Mouse (Mus musculus): ENCODE results near the gene Tmem253. TPM values are rescaled to one million over a fixed set of nuclear protein-coding genes. Genes with fewer than 3 reads are reported as not detected.
"Not testable (repeated sequence)": the region's sequence is repeated elsewhere in the genome, so short reads cannot be mapped to it uniquely, and the experiment has no call there.

The Tmem253 gene
- polyA plus RNA-seq, 1 experiment from 2014 or later, result 1.5 TPM

- no peaks in the 10 kb centered on the region for H3K4me1 ChIP-seq (ENCODE audit: control insufficient read depth in 2 of 2, insufficient read depth in 2 of 2, low read length in 2 of 2)
- 47% methylated on average over 6 of the region's 6 CpGs for WGBS
- no peak overlapping the region for H3K9ac ChIP-seq (ENCODE audit: low read length)
- H3K4me3 ChIP-seq (ENCODE audit: control insufficient read depth in 1 of 2, insufficient read depth in 1 of 2, low read depth in 1 of 2, low read length in 2 of 2), result no peak overlapping the region
- H3K4me2 ChIP-seq (ENCODE audit: low read length), result no peak overlapping the region
- H3K27me3 ChIP-seq (ENCODE audit: control insufficient read depth, insufficient read depth, low read length), result no peaks in the 10 kb centered on the region
- H3K9me3 ChIP-seq (ENCODE audit: control insufficient read depth, low read length), result no peaks in the 10 kb centered on the region
- no peak for ATAC-seq (ENCODE audit: insufficient number of reproducible peaks, insufficient read depth, low FRiP score, low read depth)
- no peak overlapping the region for H3K27ac ChIP-seq (replicated peaks in 1 of 2; ENCODE audit: control insufficient read depth in 1 of 2, insufficient read depth in 1 of 2, low read depth in 2 of 2, low read length in 2 of 2)
- no peaks in the 10 kb centered on the region for H3K36me3 ChIP-seq (ENCODE audit: control insufficient read depth, insufficient read depth, low read length)
Measured at GRCm38 (mm10) chr14:52043446-52043845, 28.0 kb downstream of the Tmem253 start.

DNA sequence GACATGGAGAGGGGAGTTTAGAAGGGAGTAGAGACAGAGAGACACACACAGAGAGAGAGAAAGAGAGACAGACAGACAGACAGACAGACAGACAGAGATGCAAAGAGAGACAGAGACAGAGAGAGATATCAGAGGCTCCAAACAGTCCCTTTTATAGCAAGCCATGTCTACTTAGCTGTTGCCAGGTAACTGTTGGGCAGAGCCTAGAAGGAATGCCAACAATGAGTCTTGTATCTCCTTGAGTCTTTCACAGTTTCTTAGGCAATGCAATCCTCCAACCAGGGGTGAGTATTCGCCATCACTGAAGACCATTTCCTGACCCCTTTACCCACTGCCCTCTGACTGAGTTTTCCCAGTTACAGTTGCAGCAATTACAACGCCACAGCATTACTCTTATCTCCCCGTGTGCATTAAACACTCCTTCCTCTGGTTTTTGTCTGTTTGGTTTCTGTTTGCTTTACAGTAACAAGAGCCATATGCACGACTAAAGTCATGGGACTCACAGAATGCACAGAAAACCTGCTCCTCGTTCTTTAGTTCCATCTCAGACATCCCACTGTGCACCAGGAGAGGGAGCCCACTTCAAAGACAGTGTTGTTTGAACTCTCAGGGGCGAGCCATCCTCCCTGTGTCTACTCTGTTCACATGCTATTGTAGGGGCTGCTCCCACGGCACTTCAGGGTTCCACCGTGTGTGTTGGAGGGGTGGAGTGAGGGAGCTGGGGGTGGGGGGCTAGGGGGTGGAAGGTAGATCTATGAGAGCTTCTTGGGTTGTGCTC, 29.6 kb downstream of the Tmem253 start:
- Histone ChIP-seq H3K4me1 (ENCODE audit: control insufficient read depth in 2 of 2, insufficient read depth in 2 of 2, low read length in 2 of 2) (no peaks in the 10 kb centered on the region), H3K9ac (ENCODE audit: low read length) (no peak overlapping the region), H3K4me3 (ENCODE audit: control insufficient read depth in 1 of 2, insufficient read depth in 1 of 2, low read depth in 1 of 2, low read length in 2 of 2) (no peak overlapping the region), H3K4me2 (ENCODE audit: low read length) (no peak overlapping the region), H3K36me3 (ENCODE audit: control insufficient read depth, insufficient read depth, low read length) (no peaks in the 10 kb centered on the region), H3K27ac (replicated peaks in 1 of 2; ENCODE audit: control insufficient read depth in 1 of 2, insufficient read depth in 1 of 2, low read depth in 2 of 2, low read length in 2 of 2) (no peak overlapping the region), H3K27me3 (ENCODE audit: control insufficient read depth, insufficient read depth, low read length) (no peaks in the 10 kb centered on the region), H3K9me3 (ENCODE audit: control insufficient read depth, low read length) (no peaks in the 10 kb centered on the region)
- ATAC-seq (ENCODE audit: insufficient number of reproducible peaks, insufficient read depth, low FRiP score, low read depth), result peak; percentile 61; the same call in 1 of the 2 replicates
- WGBS, result 7% methylated on average over 8 of the region's 8 CpGs

DNA sequence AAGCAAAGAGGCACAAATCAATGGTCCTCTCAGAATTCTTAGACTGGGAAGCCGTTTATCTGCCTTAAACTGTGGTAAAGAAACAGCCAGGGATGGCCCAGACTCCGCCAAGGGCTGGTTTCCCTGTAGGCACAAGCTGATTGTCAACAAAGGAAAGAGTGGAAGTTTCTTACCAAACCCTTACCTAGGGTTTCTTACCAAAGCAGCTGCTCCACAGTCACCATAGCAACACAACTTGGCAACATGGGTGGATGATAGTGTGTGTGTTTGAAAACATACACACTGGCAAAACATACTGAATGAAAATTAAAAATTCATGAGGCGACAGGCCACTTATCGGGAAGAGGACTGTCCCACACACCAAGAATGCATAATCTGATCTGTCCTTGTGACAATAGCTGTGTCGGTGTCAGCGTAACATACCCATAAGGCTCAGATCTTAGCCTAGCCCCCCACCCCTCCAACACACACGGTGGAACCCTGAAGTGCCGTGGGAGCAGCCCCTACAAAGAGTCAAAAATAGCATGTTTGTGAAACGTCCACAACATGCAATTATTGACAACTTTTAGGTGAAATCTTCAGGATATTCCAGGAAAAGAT, 30.6 kb downstream of the Tmem253 start:
- H3K27me3 ChIP-seq (ENCODE audit: control insufficient read depth, insufficient read depth, low read length), result no peaks in the 10 kb centered on the region
- H3K27ac ChIP-seq (replicated peaks in 1 of 2; ENCODE audit: control insufficient read depth in 1 of 2, insufficient read depth in 1 of 2, low read depth in 2 of 2, low read length in 2 of 2), result no peak overlapping the region
- WGBS, result 75% methylated on average over 9 of the region's 9 CpGs
- ATAC-seq (ENCODE audit: insufficient number of reproducible peaks, insufficient read depth, low FRiP score, low read depth), result no peak
- no peak overlapping the region for H3K4me2 ChIP-seq (ENCODE audit: low read length)
- H3K9me3 ChIP-seq (ENCODE audit: control insufficient read depth, low read length), result no peaks in the 10 kb centered on the region
- no peaks in the 10 kb centered on the region for H3K4me1 ChIP-seq (ENCODE audit: control insufficient read depth in 2 of 2, insufficient read depth in 2 of 2, low read length in 2 of 2)
- H3K4me3 ChIP-seq (ENCODE audit: control insufficient read depth in 1 of 2, insufficient read depth in 1 of 2, low read depth in 1 of 2, low read length in 2 of 2), result no peak overlapping the region
- no peak overlapping the region for H3K9ac ChIP-seq (ENCODE audit: low read length)
- H3K36me3 ChIP-seq (ENCODE audit: control insufficient read depth, insufficient read depth, low read length), result no peaks in the 10 kb centered on the region

- H3K4me1 ChIP-seq (ENCODE audit: control insufficient read depth in 2 of 2, insufficient read depth in 2 of 2, low read length in 2 of 2); H3K4me2 ChIP-seq (ENCODE audit: low read length); H3K36me3 ChIP-seq (ENCODE audit: control insufficient read depth, insufficient read depth, low read length); H3K9me3 ChIP-seq (ENCODE audit: control insufficient read depth, low read length); H3K27ac ChIP-seq (replicated peaks in 1 of 2; ENCODE audit: control insufficient read depth in 1 of 2, insufficient read depth in 1 of 2, low read depth in 2 of 2, low read length in 2 of 2); H3K4me3 ChIP-seq (ENCODE audit: control insufficient read depth in 1 of 2, insufficient read depth in 1 of 2, low read depth in 1 of 2, low read length in 2 of 2); H3K27me3 ChIP-seq (ENCODE audit: control insufficient read depth, insufficient read depth, low read length); ATAC-seq (ENCODE audit: insufficient number of reproducible peaks, insufficient read depth, low FRiP score, low read depth); H3K9ac ChIP-seq (ENCODE audit: low read length): not testable (repeated sequence)
- WGBS, result 83% methylated on average over 3 of the region's 3 CpGs
Measured at GRCm38 (mm10) chr14:52052720-52053119, 37.3 kb downstream of the Tmem253 start.

DNA sequence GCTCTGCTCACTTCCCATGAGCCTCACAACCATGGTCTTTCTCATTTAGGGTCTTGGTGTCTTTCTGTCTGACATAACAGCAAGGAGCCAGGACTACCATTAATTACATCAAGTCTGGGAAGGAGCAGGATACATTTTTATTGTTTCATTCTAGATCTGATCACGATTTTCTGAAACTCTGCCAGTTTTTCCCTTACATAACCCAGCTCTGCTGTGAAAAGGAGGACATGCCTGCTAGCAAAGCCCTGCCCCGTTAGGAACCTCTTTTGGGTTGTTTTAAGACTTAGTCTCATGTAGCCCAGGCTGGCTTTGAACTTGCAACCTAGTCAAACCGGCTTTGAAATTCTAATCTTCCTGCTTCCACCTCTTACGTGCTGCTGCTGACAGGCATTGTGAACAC, 44.5 kb downstream of the Tmem253 start:
- Histone ChIP-seq H3K36me3 (ENCODE audit: control insufficient read depth, insufficient read depth, low read length) (no peaks in the 10 kb centered on the region), H3K4me2 (ENCODE audit: low read length) (no peak overlapping the region), H3K4me1 (ENCODE audit: control insufficient read depth in 2 of 2, insufficient read depth in 2 of 2, low read length in 2 of 2) (no peaks in the 10 kb centered on the region), H3K4me3 (ENCODE audit: control insufficient read depth in 1 of 2, insufficient read depth in 1 of 2, low read depth in 1 of 2, low read length in 2 of 2) (no peak overlapping the region), H3K9ac (ENCODE audit: low read length) (no peak overlapping the region), H3K27me3 (ENCODE audit: control insufficient read depth, insufficient read depth, low read length) (no peaks in the 10 kb centered on the region), H3K27ac (replicated peaks in 1 of 2; ENCODE audit: control insufficient read depth in 1 of 2, insufficient read depth in 1 of 2, low read depth in 2 of 2, low read length in 2 of 2) (no peak overlapping the region), H3K9me3 (ENCODE audit: control insufficient read depth, low read length) (no peaks in the 10 kb centered on the region)
- WGBS, result 61% methylated on average over 4 of the region's 4 CpGs
- ATAC-seq (ENCODE audit: insufficient number of reproducible peaks, insufficient read depth, low FRiP score, low read depth), result no peak

DNA sequence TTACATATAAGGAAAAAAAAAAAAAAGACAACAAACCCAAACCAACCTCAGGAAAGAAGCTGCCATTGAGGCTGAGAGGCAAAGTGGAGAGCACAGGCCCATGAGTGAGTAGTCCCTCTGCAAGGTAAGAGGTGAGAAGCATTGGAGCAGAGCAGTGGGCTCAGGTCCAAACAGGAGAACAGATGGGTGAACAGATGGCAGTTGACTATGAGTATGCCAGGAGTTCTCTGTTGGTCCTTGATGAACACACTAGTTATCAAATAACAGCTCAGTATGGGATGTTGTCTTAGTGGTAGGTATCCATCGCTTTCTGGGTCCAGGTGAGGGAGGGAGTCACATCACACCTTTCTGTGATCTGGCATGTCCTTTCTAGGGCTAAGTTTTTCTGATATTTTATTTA, 45.3 kb downstream of the Tmem253 start:
- H3K9ac ChIP-seq (ENCODE audit: low read length), result no peak overlapping the region
- H3K27me3 ChIP-seq (ENCODE audit: control insufficient read depth, insufficient read depth, low read length), result no peaks in the 10 kb centered on the region
- no peak overlapping the region for H3K4me3 ChIP-seq (ENCODE audit: control insufficient read depth in 1 of 2, insufficient read depth in 1 of 2, low read depth in 1 of 2, low read length in 2 of 2)
- no peak overlapping the region for H3K27ac ChIP-seq (replicated peaks in 1 of 2; ENCODE audit: control insufficient read depth in 1 of 2, insufficient read depth in 1 of 2, low read depth in 2 of 2, low read length in 2 of 2)
- no peaks in the 10 kb centered on the region for H3K9me3 ChIP-seq (ENCODE audit: control insufficient read depth, low read length)
- ATAC-seq (ENCODE audit: insufficient number of reproducible peaks, insufficient read depth, low FRiP score, low read depth), result no peak
- H3K4me1 ChIP-seq (ENCODE audit: control insufficient read depth in 2 of 2, insufficient read depth in 2 of 2, low read length in 2 of 2), result no peaks in the 10 kb centered on the region
- WGBS, result 62% methylated on average over 1 of the region's 1 CpGs
- no peaks in the 10 kb centered on the region for H3K36me3 ChIP-seq (ENCODE audit: control insufficient read depth, insufficient read depth, low read length)
- H3K4me2 ChIP-seq (ENCODE audit: low read length), result no peak overlapping the region

DNA sequence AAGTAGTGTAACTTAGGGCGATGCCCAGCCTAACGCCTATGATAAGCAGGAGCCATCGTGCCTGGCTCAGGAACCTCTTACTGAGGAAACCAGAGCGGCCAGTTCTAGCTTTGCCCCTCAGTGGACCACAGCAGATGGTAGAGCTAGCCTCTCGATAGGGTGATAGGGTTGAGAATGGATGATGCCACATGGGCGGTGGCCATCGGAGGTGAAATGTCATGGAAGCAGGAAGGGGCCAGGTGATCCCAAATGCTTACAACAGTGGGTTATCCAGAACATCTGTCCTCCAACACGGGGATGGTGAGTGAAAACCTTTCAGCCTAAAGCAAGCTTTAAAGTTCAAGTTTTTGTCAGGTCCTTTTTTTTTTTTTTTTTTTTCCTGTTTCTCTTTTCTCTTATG, 46.3 kb downstream of the Tmem253 start:
- no peak overlapping the region for H3K4me3 ChIP-seq (ENCODE audit: control insufficient read depth in 1 of 2, insufficient read depth in 1 of 2, low read depth in 1 of 2, low read length in 2 of 2)
- no peak overlapping the region for H3K27ac ChIP-seq (replicated peaks in 1 of 2; ENCODE audit: control insufficient read depth in 1 of 2, insufficient read depth in 1 of 2, low read depth in 2 of 2, low read length in 2 of 2)
- H3K36me3 ChIP-seq (ENCODE audit: control insufficient read depth, insufficient read depth, low read length), result no peaks in the 10 kb centered on the region
- 77% methylated on average over 8 of the region's 8 CpGs for WGBS
- no peaks in the 10 kb centered on the region for H3K27me3 ChIP-seq (ENCODE audit: control insufficient read depth, insufficient read depth, low read length)
- H3K9me3 ChIP-seq (ENCODE audit: control insufficient read depth, low read length), result no peaks in the 10 kb centered on the region
- H3K9ac ChIP-seq (ENCODE audit: low read length), result no peak overlapping the region
- no peak for ATAC-seq (ENCODE audit: insufficient number of reproducible peaks, insufficient read depth, low FRiP score, low read depth)
- H3K4me2 ChIP-seq (ENCODE audit: low read length), result no peak overlapping the region
- no peaks in the 10 kb centered on the region for H3K4me1 ChIP-seq (ENCODE audit: control insufficient read depth in 2 of 2, insufficient read depth in 2 of 2, low read length in 2 of 2)

GRCm38 (mm10) chr14:52066135-52066534, 50.7 kb downstream of the Tmem253 start:
- Histone ChIP-seq H3K27me3 (ENCODE audit: control insufficient read depth, insufficient read depth, low read length) (no peaks in the 10 kb centered on the region), H3K27ac (replicated peaks in 1 of 2; ENCODE audit: control insufficient read depth in 1 of 2, insufficient read depth in 1 of 2, low read depth in 2 of 2, low read length in 2 of 2) (no peak overlapping the region), H3K36me3 (ENCODE audit: control insufficient read depth, insufficient read depth, low read length) (peaks cover 11% of the 10 kb centered on the region), H3K4me3 (ENCODE audit: control insufficient read depth in 1 of 2, insufficient read depth in 1 of 2, low read depth in 1 of 2, low read length in 2 of 2) (no peak overlapping the region), H3K9ac (ENCODE audit: low read length) (no peak overlapping the region), H3K9me3 (ENCODE audit: control insufficient read depth, low read length) (no peaks in the 10 kb centered on the region), H3K4me1 (ENCODE audit: control insufficient read depth in 2 of 2, insufficient read depth in 2 of 2, low read length in 2 of 2) (no peaks in the 10 kb centered on the region), H3K4me2 (ENCODE audit: low read length) (no peak overlapping the region)
- ATAC-seq (ENCODE audit: insufficient number of reproducible peaks, insufficient read depth, low FRiP score, low read depth), result no peak
- WGBS, result 51% methylated on average over 4 of the region's 4 CpGs
